Mouse (Mus musculus): ENCODE results near the gene Pip5kl1.

GRCm38 (mm10) chr2:32581450-32582095, 7.0 kb downstream of the Pip5kl1 start:
- TF ChIP-seq CTCF (IDR thresholded peaks at IDR 0.05) = no peak; the same call in 1 of the 2 replicates
- TF ChIP-seq EP300 (IDR thresholded peaks at IDR 0.05; ENCODE audit: insufficient read depth, low read depth, low read length) = no peak
- no peak for TF ChIP-seq POLR2A (IDR thresholded peaks at IDR 0.05; ENCODE audit: insufficient read depth, low read depth, low read length)

Measured in heart, adult 2 months (tissue).